Mouse (Mus musculus): ENCODE data around the gene Mfap1b.
"Not testable (repeated sequence)": the region's sequence is repeated elsewhere in the genome, so short reads cannot be mapped to it uniquely, and the experiment has no call there.

DNA sequence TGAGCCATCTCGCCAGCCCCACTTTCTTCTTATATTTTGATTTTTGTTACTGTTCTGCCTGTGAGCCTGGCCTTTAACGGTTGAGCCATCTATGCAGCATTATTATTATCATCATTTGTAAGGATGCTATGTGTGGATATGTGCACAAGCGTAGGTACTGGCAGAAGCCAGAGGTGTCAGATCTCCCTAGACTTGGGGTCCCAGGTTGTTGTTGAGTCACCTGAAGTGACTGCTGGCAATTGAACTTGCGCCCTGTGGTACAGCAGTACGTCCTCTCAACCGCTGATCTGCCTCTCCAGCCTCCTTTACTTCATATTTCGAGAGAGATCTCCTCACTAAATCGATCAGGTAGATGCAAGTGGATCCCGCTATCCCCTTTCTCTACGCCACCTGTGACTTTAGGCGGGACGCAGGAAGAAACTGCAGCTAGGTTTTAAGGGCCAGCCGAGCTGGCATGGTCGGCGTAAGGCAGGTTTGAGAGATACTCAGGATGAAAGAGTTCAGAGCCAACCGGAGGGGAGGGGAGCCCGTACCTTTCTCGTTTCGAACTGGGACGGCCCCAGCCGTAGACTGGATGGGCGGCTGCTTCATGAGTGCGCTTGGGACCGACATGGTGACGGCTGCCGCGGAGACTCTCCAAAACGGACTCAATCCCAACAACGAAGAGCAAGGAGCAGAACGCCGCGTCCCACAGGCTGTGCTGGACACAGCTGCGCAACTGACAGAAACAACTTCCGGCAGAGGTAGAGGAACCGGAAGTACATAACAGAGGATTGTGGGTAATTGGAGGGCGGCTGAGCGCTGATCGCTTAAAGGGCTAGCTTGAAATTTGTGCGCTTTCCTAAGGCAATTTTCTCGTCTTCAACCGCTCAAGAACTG lies at the start of gene Mfap1b:
- TF ChIP-seq EP300 (IDR thresholded peaks at IDR 0.05; ENCODE audit: insufficient read depth, low read depth, low read length) (peak; percentile 85), POLR2A (IDR thresholded peaks at IDR 0.05; ENCODE audit: insufficient read depth, low read depth, low read length) (peak; percentile 98)
- TF ChIP-seq CTCF (IDR thresholded peaks at IDR 0.05): not testable (repeated sequence)
